ENCODE assay signal across 8 mouse cellular contexts in the genomic region with DNA sequence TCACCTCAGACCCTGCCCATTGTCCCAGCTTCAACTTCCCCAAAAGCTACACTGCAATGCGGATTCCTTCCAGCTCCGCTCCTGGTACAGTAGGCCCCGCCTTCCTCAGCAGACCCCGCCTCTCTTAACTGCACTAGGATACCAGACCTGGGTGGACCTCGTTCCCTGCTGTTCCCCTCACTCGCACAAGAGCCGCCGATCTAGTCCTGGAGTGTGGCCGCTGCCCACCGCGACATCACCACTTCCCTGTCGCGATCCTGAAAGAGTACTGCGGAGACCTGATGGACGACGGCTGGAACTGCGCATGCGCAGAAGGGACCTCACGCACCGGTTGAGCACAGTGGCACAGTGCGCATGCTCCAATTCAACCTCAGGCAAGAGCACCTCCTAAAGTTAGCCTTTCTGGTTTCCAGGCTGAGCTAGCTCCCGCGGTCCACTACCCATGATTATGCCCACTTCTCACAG. TPM values are rescaled to one million over a fixed set of nuclear protein-coding genes. Genes with fewer than 3 reads are reported as not detected.
A peak's percentile ranks its signal among the peaks of the same experiment; 100 is the strongest.
DNase-seq lines count a peak whose midpoint lies in the region; ATAC-seq and TF ChIP-seq lines count a peak whose summit lies in the region.

A gene (minus strand): TSS at position 393 of the 465 bp plus-strand sequence.

- peaks cover 3 to 5% of the 10 kb centered on the region in 2 experiments; a peak in 1 of 4 replicates for H3K4me1 ChIP-seq in ES-E14 (ENCODE audit: control insufficient read depth in 2 of 2, insufficient read depth in 2 of 2, low read length in 2 of 2, poor library complexity in 1 of 2)
- peaks cover 18% of the 10 kb centered on the region for H3K4me1 ChIP-seq in forebrain, embryonic 16.5 days (replicated peaks; ENCODE audit: control insufficient read depth, insufficient read depth, low read length)
- peaks cover 9% of the 10 kb centered on the region for H3K4me1 ChIP-seq in lung, embryonic 14.5 days (ENCODE audit: insufficient read depth)
- peaks cover 15% of the 10 kb centered on the region for H3K4me1 ChIP-seq in olfactory bulb, adult 2 months (ENCODE audit: control insufficient read depth, insufficient read depth, low read length)
- peaks cover 15% of the 10 kb centered on the region for H3K4me1 ChIP-seq in thymus, adult 2 months (replicated peaks; ENCODE audit: control insufficient read depth, insufficient read depth, low read length)

- H3K4me3 ChIP-seq in ES-E14 (ENCODE audit: insufficient read depth in 1 of 2, low read depth in 1 of 2, low read length in 2 of 2, poor library complexity in 1 of 2, severe bottlenecking in 1 of 2), result peak within 1 kb of the TSS; percentile 73 to 89
- peak within 1 kb of the TSS; percentile 75 for H3K4me3 ChIP-seq in forebrain, embryonic 16.5 days (replicated peaks; ENCODE audit: low read length)
- peak within 1 kb of the TSS; percentile 65 for H3K4me3 ChIP-seq in layer of hippocampus, adult 2 months
- H3K4me3 ChIP-seq in lung, embryonic 14.5 days (ENCODE audit: low read depth, low read length), result peak within 1 kb of the TSS; percentile 64
- H3K4me3 ChIP-seq in olfactory bulb, adult 2 months (ENCODE audit: insufficient read depth, low read depth, low read length), result peak within 1 kb of the TSS; percentile 64
- H3K4me3 ChIP-seq in thymus, adult 2 months (ENCODE audit: control insufficient read depth, insufficient read depth, low read length), result peak within 1 kb of the TSS; percentile 77

- intact Hi-C loops in heart, postnatal 36 days (cut with DNase I), result no loop called here

- peak; percentile 19; the same call in 1 of the 2 replicates for TF ChIP-seq CTCF in layer of hippocampus, adult 2 months (conservative IDR thresholded peaks at IDR 0.05)
- TF ChIP-seq CTCF in lung, embryonic 14.5 days (IDR thresholded peaks at IDR 0.05; ENCODE audit: low read depth), result peak; percentile 19; the same call in 1 of the 2 replicates
- no peak for TF ChIP-seq CTCF in olfactory bulb, adult 2 months (IDR thresholded peaks at IDR 0.05; ENCODE audit: insufficient read depth, low read depth, low read length)
- no peak for TF ChIP-seq CTCF in thymus, adult 2 months (IDR thresholded peaks at IDR 0.05; ENCODE audit: borderline replicate concordance, control insufficient read depth, extremely low read depth, insufficient read depth, low read length, poor library complexity)

- peak within 1 kb of the TSS; percentile 81 for H3K9ac ChIP-seq in ES-E14 (ENCODE audit: insufficient read depth, low read depth, low read length, poor library complexity, severe bottlenecking)
- H3K9ac ChIP-seq in forebrain, embryonic 16.5 days (replicated peaks; ENCODE audit: low read depth, low read length), result peak within 1 kb of the TSS; percentile 72
- peak within 1 kb of the TSS; percentile 75 for H3K9ac ChIP-seq in lung, embryonic 14.5 days

- under 1% methylated on average over 23 of the region's 23 CpGs for WGBS in forebrain, embryonic 16.5 days
- under 1% methylated on average over 23 of the region's 23 CpGs for WGBS in lung, embryonic 14.5 days
- 0% methylated on average over 23 of the region's 23 CpGs for WGBS in olfactory bulb, adult 2 months
- WGBS in thymus, adult 2 months, result under 1% methylated on average over 23 of the region's 23 CpGs

- H3K27me3 ChIP-seq in forebrain, embryonic 16.5 days (replicated peaks; ENCODE audit: control insufficient read depth, insufficient read depth, low read length), result no peaks in the 10 kb centered on the region
- H3K27me3 ChIP-seq in lung, embryonic 14.5 days (ENCODE audit: insufficient read depth, low read length), result no peaks in the 10 kb centered on the region
- H3K27me3 ChIP-seq in thymus, adult 2 months (ENCODE audit: control insufficient read depth, insufficient read depth, low read length), result no peaks in the 10 kb centered on the region

- peaks cover 26% of the 10 kb centered on the region for H3K36me3 ChIP-seq in ES-E14 (ENCODE audit: control insufficient read depth, insufficient read depth, low read length, poor library complexity, severe bottlenecking)
- H3K36me3 ChIP-seq in forebrain, embryonic 16.5 days (ENCODE audit: control insufficient read depth, insufficient read depth), result peaks cover 10% of the 10 kb centered on the region; the same call in 1 of the 2 replicates
- peaks cover 59% of the 10 kb centered on the region for H3K36me3 ChIP-seq in lung, embryonic 14.5 days (ENCODE audit: insufficient read depth)
- no peaks in the 10 kb centered on the region; the same call in 1 of the 2 replicates for H3K36me3 ChIP-seq in thymus, adult 2 months (ENCODE audit: control insufficient read depth, insufficient read depth, low read length)

- peak within 1 kb of the TSS; percentile 84 for H3K4me2 ChIP-seq in forebrain, embryonic 16.5 days (ENCODE audit: low read length)
- peak within 1 kb of the TSS; percentile 86 for H3K4me2 ChIP-seq in lung, embryonic 14.5 days

- peak within 1 kb of the TSS; percentile 61 for H3K27ac ChIP-seq in ES-E14 (ENCODE audit: insufficient read depth, low read depth, low read length, poor library complexity, severe bottlenecking)
- H3K27ac ChIP-seq in forebrain, embryonic 16.5 days (ENCODE audit: low read length), result peak within 1 kb of the TSS; percentile 86
- peak within 1 kb of the TSS; percentile 90 for H3K27ac ChIP-seq in layer of hippocampus, adult 2 months
- peak within 1 kb of the TSS; percentile 80 for H3K27ac ChIP-seq in lung, embryonic 14.5 days (ENCODE audit: low read depth)
- peak within 1 kb of the TSS; percentile 38 for H3K27ac ChIP-seq in olfactory bulb, adult 2 months (ENCODE audit: insufficient read depth, low read depth, low read length)
- no peak within 1 kb of the TSS for H3K27ac ChIP-seq in thymus, adult 2 months (ENCODE audit: control insufficient read depth, insufficient read depth, low read length)

- ATAC-seq in forebrain, embryonic 16.5 days, result peak; percentile 86
- ATAC-seq in lung, embryonic 14.5 days (ENCODE audit: insufficient read depth), result peak; percentile 86

- in situ Hi-C loops in ES-E14 (cut with MboI; ENCODE audit: low sequenced_read_pairs in 2 of 2, unreplicated experiment in 2 of 2), result no loop called here

- no peaks in the 10 kb centered on the region for H3K9me3 ChIP-seq in ES-E14 (ENCODE audit: control insufficient read depth, insufficient read depth, low read depth, low read length)
- no peaks in the 10 kb centered on the region for H3K9me3 ChIP-seq in forebrain, embryonic 16.5 days (ENCODE audit: control insufficient read depth, low read length)
- no peaks in the 10 kb centered on the region for H3K9me3 ChIP-seq in lung, embryonic 14.5 days (ENCODE audit: low read depth, low read length)

- DNase-seq in ES-E14 (ENCODE audit: low read depth, low spot score), result peak; percentile 96
- DNase-seq in cerebellum, adult 11-12 months, result peak; percentile 96
- peak; percentile 93 to 98 for DNase-seq in heart, postnatal 36 days
- DNase-seq in layer of hippocampus, adult 2 months (ENCODE audit: low spot score in 2 of 2), result peak; percentile 94 to 96
- DNase-seq in lung, embryonic 14.5 days, result peak; percentile 99
- peak; percentile 93 for DNase-seq in thymus, adult 2 months

- TF ChIP-seq POLR2A in olfactory bulb, adult 2 months (IDR thresholded peaks at IDR 0.05; ENCODE audit: insufficient read depth, low read depth, low read length), result peak; percentile 72
- peak; percentile 36; the same call in 1 of the 2 replicates for TF ChIP-seq POLR2A in thymus, adult 2 months (IDR thresholded peaks at IDR 0.05; ENCODE audit: control insufficient read depth, extremely low read depth, insufficient read depth, low read length, poor library complexity)

TF ChIP-seq in ES-E14, 5 proteins besides CTCF, POLR2A, EP300 and RAD21:
- TF ChIP-seq ZNF384 (IDR thresholded peaks at IDR 0.05; ENCODE audit: low read depth, low read length), result no peak
- no peak for TF ChIP-seq ZC3H11A (IDR thresholded peaks at IDR 0.05; ENCODE audit: borderline replicate concordance, low read depth, low read length)
- TF ChIP-seq CHD2 (IDR thresholded peaks at IDR 0.05; ENCODE audit: low read depth, low read length), result no peak
- TF ChIP-seq MAFK (IDR thresholded peaks at IDR 0.05; ENCODE audit: insufficient read depth, low read depth, low read length), result no peak
- no peak; the same call in 1 of the 2 replicates for TF ChIP-seq HCFC1 (IDR thresholded peaks at IDR 0.05; ENCODE audit: borderline replicate concordance, insufficient read depth, low read length)

RNA-seq across cellular contexts. Expression of the gene that starts here (rescaled TPM):
- total RNA-seq in ES-E14 (2012; rRNA removed), result 14.5 and 29.5 TPM in 2 replicates
- 101 and 135 TPM in 2 replicates for polyA plus RNA-seq in forebrain, embryonic 16.5 days (2015; fragmentation: Nextera tagmentation; extraction: Ambion mirVana)
- total RNA-seq in heart, postnatal 36 days (2021), result 10 to 100 TPM; 10.7 to 11.4 TPM
- total RNA-seq in layer of hippocampus, adult 2 months (2021), result 100 to 1,000 TPM; 116 to 117 TPM
- 55.1 and 57.9 TPM in 2 replicates for polyA plus RNA-seq in lung, embryonic 14.5 days (2014; fragmentation: Nextera tagmentation; extraction: Ambion mirVana)
- not detected in 2 replicates for polyA plus RNA-seq in olfactory bulb, adult 2 months (2012; ENCODE audit: insufficient read depth, insufficient read length, low replicate concordance, missing spikeins)
- 73.9 and 80.3 TPM in 2 replicates for polyA plus RNA-seq in thymus, adult 2 months (2012; rRNA removed)

Comparison
In these comparisons a context has a peak if more than half of its experiments do, and no peak if none do; other contexts are left out.
1. CTCF ChIP-seq: peak in layer of hippocampus, adult 2 months (single experiment) and lung, embryonic 14.5 days (single experiment); none in olfactory bulb, adult 2 months (single experiment) and thymus, adult 2 months (single experiment).
2. Peak in every context shown above with its lines, with median percentiles within 50 percentile points of each other: DNase-seq, H3K4me3 ChIP-seq and H3K9ac ChIP-seq.